14 mouse cellular contexts compared by ENCODE assay signal in genomic region chr7:144139691-144140090, GRCm38 (mm10).
"Had no signal": no experiment of that assay in that cellular context is flagged by ENCODE, and none has a peak within 500 bp of the region (broad histone marks: within the 10 kb centered on the region; RNA-seq: fewer than 3 reads in every experiment).

No protein-coding gene starts in this region.

- DNase-seq: kidney, postnatal 25 days; layer of hippocampus, adult 9-11 months; layer of hippocampus, postnatal 36 days; liver, embryonic 13.5 days; lung, adult 2 months; lung, postnatal 14 days; lung, postnatal 4 days; thymus, postnatal 4 days had no signal

- H3K4me2 ChIP-seq: liver, embryonic 13.5 days; midbrain, embryonic 11.5 days had no signal

- ATAC-seq: midbrain, embryonic 16.5 days had no signal

- H3K27ac ChIP-seq: kidney, postnatal 0 days; layer of hippocampus, adult 2 months; left cerebral cortex, adult 2 months; liver, embryonic 13.5 days had no signal

- H3K27me3 ChIP-seq: liver, embryonic 13.5 days had no signal

- H3K36me3 ChIP-seq: liver, embryonic 13.5 days had no signal

- H3K4me3 ChIP-seq: layer of hippocampus, adult 2 months; left cerebral cortex, adult 2 months; liver, embryonic 13.5 days; myocyte had no signal

- H3K4me1 ChIP-seq: liver, embryonic 13.5 days had no signal

- H3K9me3 ChIP-seq: liver, embryonic 13.5 days had no signal

- H3K9ac ChIP-seq: liver, embryonic 13.5 days had no signal
